Mouse (Mus musculus): ENCODE measurements at regions not wholly inside any gene's neighbourhood (a gene's known extent, or its start where the extent isn't known, plus 50 kb on each side); places are given as distances from the start of the nearest gene placed in this dataset.

GRCm38 (mm10) chr6:4398599-4398980 lies 106.0 kb upstream of the Col1a2 start:
- no peak for TF ChIP-seq EP300 (IDR thresholded peaks at IDR 0.05; ENCODE audit: low read depth)
- no peaks in the 10 kb centered on the region for H3K9me3 ChIP-seq (ENCODE audit: control insufficient read depth, low read length)
- DNase-seq (ENCODE audit: low read depth in 3 of 3, low spot score in 3 of 3) = no peak
- 0 out of 4 replicates have a peak, but pooled peaks cover 0 to 2% of the 10 kb centered on the region in 2 experiments for H3K4me1 ChIP-seq (replicated peaks; ENCODE audit: control insufficient read depth in 2 of 2, insufficient read depth in 2 of 2, low read length in 1 of 2)
- H3K27me3 ChIP-seq (ENCODE audit: control insufficient read depth, insufficient read depth, low read length) = no peaks in the 10 kb centered on the region
- no peak overlapping the region for H3K9ac ChIP-seq (replicated peaks)
- H3K4me3 ChIP-seq (ENCODE audit: insufficient read depth in 1 of 2, low read depth in 2 of 2, low read length in 2 of 2) = no peak overlapping the region
- H3K4me2 ChIP-seq (ENCODE audit: low read depth) = no peak overlapping the region
- no peak overlapping the region for H3K27ac ChIP-seq
- ATAC-seq (ENCODE audit: insufficient read depth) = no peak
- no peaks in the 10 kb centered on the region for H3K36me3 ChIP-seq (replicated peaks; ENCODE audit: control insufficient read depth, insufficient read depth, low read depth)
- WGBS (ENCODE audit: insufficient replicate concordance) = 63% methylated on average over 9 of the region's 9 CpGs

- Histone ChIP-seq H3K9ac (replicated peaks) (no peak overlapping the region), H3K27ac (no peak overlapping the region), H3K9me3 (ENCODE audit: control insufficient read depth, low read length) (no peaks in the 10 kb centered on the region), H3K4me2 (ENCODE audit: low read depth) (no peak overlapping the region), H3K4me3 (ENCODE audit: insufficient read depth in 1 of 2, low read depth in 2 of 2, low read length in 2 of 2) (no peak overlapping the region), H3K36me3 (replicated peaks; ENCODE audit: control insufficient read depth, insufficient read depth, low read depth) (no peaks in the 10 kb centered on the region), H3K4me1 (replicated peaks; ENCODE audit: control insufficient read depth in 2 of 2, insufficient read depth in 2 of 2, low read length in 1 of 2) (no peaks in the 10 kb centered on the region), H3K27me3 (ENCODE audit: control insufficient read depth, insufficient read depth, low read length) (no peaks in the 10 kb centered on the region)
- ATAC-seq (ENCODE audit: insufficient read depth) = no peak
- TF ChIP-seq EP300 (IDR thresholded peaks at IDR 0.05; ENCODE audit: low read depth) (no peak), CTCF (IDR thresholded peaks at IDR 0.05; ENCODE audit: low read depth) (no peak)
- 63% methylated on average over 3 of the region's 3 CpGs for WGBS (ENCODE audit: insufficient replicate concordance)
- no peak for DNase-seq (ENCODE audit: low read depth in 3 of 3, low spot score in 3 of 3)
Observed at GRCm38 (mm10) chr6:4405301-4405700, 99.3 kb upstream of the Col1a2 start.

- no peak overlapping the region for H3K4me2 ChIP-seq (ENCODE audit: low read depth)
- no peaks in the 10 kb centered on the region for H3K9me3 ChIP-seq (ENCODE audit: control insufficient read depth, low read length)
- H3K9ac ChIP-seq (replicated peaks) = no peak overlapping the region
- 24% methylated on average over 3 of the region's 3 CpGs for WGBS (ENCODE audit: insufficient replicate concordance)
- no peak overlapping the region for H3K4me3 ChIP-seq (ENCODE audit: insufficient read depth in 1 of 2, low read depth in 2 of 2, low read length in 2 of 2)
- H3K27ac ChIP-seq = no peak overlapping the region
- TF ChIP-seq EP300 (IDR thresholded peaks at IDR 0.05; ENCODE audit: low read depth) (no peak), CTCF (IDR thresholded peaks at IDR 0.05; ENCODE audit: low read depth) (peak; percentile 45; the same call in 1 of the 2 replicates)
- no peaks in the 10 kb centered on the region for H3K27me3 ChIP-seq (ENCODE audit: control insufficient read depth, insufficient read depth, low read length)
- H3K36me3 ChIP-seq (replicated peaks; ENCODE audit: control insufficient read depth, insufficient read depth, low read depth) = no peaks in the 10 kb centered on the region
- ATAC-seq (ENCODE audit: insufficient read depth) (no peak), DNase-seq (ENCODE audit: low read depth in 3 of 3, low spot score in 3 of 3) (no peak)
- no peaks in the 10 kb centered on the region for H3K4me1 ChIP-seq (replicated peaks; ENCODE audit: control insufficient read depth in 2 of 2, insufficient read depth in 2 of 2, low read length in 1 of 2)
Observed at GRCm38 (mm10) chr6:4407748-4408147, 96.9 kb upstream of the Col1a2 start.

GRCm38 (mm10) chr6:4413201-4413600 lies 91.4 kb upstream of the Col1a2 start:
- WGBS (ENCODE audit: insufficient replicate concordance) = 51% methylated on average over 3 of the region's 3 CpGs
- Histone ChIP-seq H3K4me1 (replicated peaks; ENCODE audit: control insufficient read depth in 2 of 2, insufficient read depth in 2 of 2, low read length in 1 of 2) (no peaks in the 10 kb centered on the region), H3K4me3 (ENCODE audit: insufficient read depth in 1 of 2, low read depth in 2 of 2, low read length in 2 of 2) (no peak overlapping the region), H3K27me3 (ENCODE audit: control insufficient read depth, insufficient read depth, low read length) (no peaks in the 10 kb centered on the region), H3K27ac (no peak overlapping the region), H3K36me3 (replicated peaks; ENCODE audit: control insufficient read depth, insufficient read depth, low read depth) (no peaks in the 10 kb centered on the region), H3K4me2 (ENCODE audit: low read depth) (no peak overlapping the region), H3K9me3 (ENCODE audit: control insufficient read depth, low read length) (no peaks in the 10 kb centered on the region), H3K9ac (replicated peaks) (no peak overlapping the region)
- ATAC-seq (ENCODE audit: insufficient read depth) = no peak
- DNase-seq (ENCODE audit: low read depth in 3 of 3, low spot score in 3 of 3) = no peak
- TF ChIP-seq CTCF (IDR thresholded peaks at IDR 0.05; ENCODE audit: low read depth) (no peak), EP300 (IDR thresholded peaks at IDR 0.05; ENCODE audit: low read depth) (no peak)

GRCm38 (mm10) chr6:4414166-4414565 lies 90.4 kb upstream of the Col1a2 start:
- H3K9ac ChIP-seq (replicated peaks) = no peak overlapping the region
- H3K4me3 ChIP-seq (ENCODE audit: insufficient read depth in 1 of 2, low read depth in 2 of 2, low read length in 2 of 2) = no peak overlapping the region
- no peak overlapping the region for H3K27ac ChIP-seq
- no peaks in the 10 kb centered on the region for H3K4me1 ChIP-seq (replicated peaks; ENCODE audit: control insufficient read depth in 2 of 2, insufficient read depth in 2 of 2, low read length in 1 of 2)
- no peaks in the 10 kb centered on the region for H3K27me3 ChIP-seq (ENCODE audit: control insufficient read depth, insufficient read depth, low read length)
- DNase-seq (ENCODE audit: low read depth in 3 of 3, low spot score in 3 of 3) (peak in 2 of 3 experiments; percentile 7 to 9), ATAC-seq (ENCODE audit: insufficient read depth) (no peak)
- H3K36me3 ChIP-seq (replicated peaks; ENCODE audit: control insufficient read depth, insufficient read depth, low read depth) = no peaks in the 10 kb centered on the region
- TF ChIP-seq CTCF (IDR thresholded peaks at IDR 0.05; ENCODE audit: low read depth) = peak; percentile 76
- no peak for TF ChIP-seq EP300 (IDR thresholded peaks at IDR 0.05; ENCODE audit: low read depth)
- H3K9me3 ChIP-seq (ENCODE audit: control insufficient read depth, low read length) = no peaks in the 10 kb centered on the region
- 30% methylated on average over 6 of the region's 6 CpGs for WGBS (ENCODE audit: insufficient replicate concordance)
- H3K4me2 ChIP-seq (ENCODE audit: low read depth) = no peak overlapping the region
